Mouse (Mus musculus): ENCODE data around the gene Tgfbi. TPM values are rescaled to one million over a fixed set of nuclear protein-coding genes. Genes with fewer than 3 reads are reported as not detected.

Tgfbi gene
- polyA plus RNA-seq, 1 experiment from 2014 or later: 60.1 TPM

DNA sequence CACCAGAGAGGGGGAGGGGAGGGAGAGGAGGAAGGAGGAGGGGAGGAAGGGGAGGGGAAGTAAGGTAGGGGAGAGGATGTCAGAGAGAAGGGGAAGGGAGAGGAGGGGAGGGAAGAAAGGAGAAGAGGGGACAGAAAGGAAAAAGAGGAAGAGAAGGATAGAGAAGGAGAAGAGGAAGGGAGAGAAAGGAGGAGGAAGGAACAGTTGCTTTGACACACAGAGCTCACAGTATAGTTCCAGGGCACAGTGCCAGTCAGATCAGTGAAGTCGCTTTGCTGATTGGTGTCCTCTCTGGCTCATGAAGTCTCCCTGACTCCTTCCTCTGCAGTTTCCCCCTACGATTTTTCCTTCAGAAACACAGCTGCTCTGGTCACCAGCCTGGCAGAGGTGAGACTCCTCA, 17.4 kb upstream of the Tgfbi start:
- no peaks in the 10 kb centered on the region for H3K36me3 ChIP-seq (ENCODE audit: control insufficient read depth, insufficient read depth, low read length)
- H3K9ac ChIP-seq (ENCODE audit: low read depth, low read length): no peak overlapping the region
- WGBS: 53% methylated on average over 2 of the region's 2 CpGs
- peaks cover 29% of the 10 kb centered on the region for H3K4me1 ChIP-seq (ENCODE audit: control insufficient read depth, insufficient read depth, low read length)
- H3K9me3 ChIP-seq (ENCODE audit: control insufficient read depth, low read length): no peaks in the 10 kb centered on the region
- no peak for DNase-seq (ENCODE audit: low spot score)
- no peak for ATAC-seq (ENCODE audit: low read depth)
- H3K27ac ChIP-seq (replicated peaks; ENCODE audit: low read depth, low read length): no peak overlapping the region
- H3K4me3 ChIP-seq (ENCODE audit: low read depth, low read length): no peak overlapping the region
- no peaks in the 10 kb centered on the region for H3K27me3 ChIP-seq (replicated peaks; ENCODE audit: control insufficient read depth, insufficient read depth, low read length)
- no peak overlapping the region for H3K4me2 ChIP-seq (ENCODE audit: low read depth, low read length)

DNA sequence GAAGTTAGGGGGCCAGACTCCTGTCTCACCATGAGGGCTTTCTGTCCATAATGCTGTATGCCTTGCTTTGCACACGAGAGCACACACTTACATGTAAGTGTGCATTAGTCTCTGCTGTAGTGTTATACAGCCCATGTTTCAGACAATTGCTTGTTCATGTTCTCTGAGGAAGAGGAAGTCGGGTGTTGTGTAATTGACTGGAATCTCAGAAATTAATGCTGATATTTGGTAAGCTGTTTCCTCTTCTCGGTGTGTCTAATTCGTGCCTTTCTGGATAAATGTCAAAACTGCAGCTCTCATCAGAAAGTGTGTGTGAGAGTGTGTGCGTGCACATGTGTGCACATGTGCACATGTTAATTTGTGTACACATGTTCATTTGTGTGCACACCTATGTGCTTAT, 16.1 kb upstream of the Tgfbi start:
- Histone ChIP-seq H3K4me3 (ENCODE audit: low read depth, low read length) (no peak overlapping the region), H3K4me1 (ENCODE audit: control insufficient read depth, insufficient read depth, low read length) (peaks cover 39% of the 10 kb centered on the region), H3K27ac (replicated peaks; ENCODE audit: low read depth, low read length) (no peak overlapping the region), H3K4me2 (ENCODE audit: low read depth, low read length) (no peak overlapping the region), H3K36me3 (ENCODE audit: control insufficient read depth, insufficient read depth, low read length) (no peaks in the 10 kb centered on the region), H3K9ac (ENCODE audit: low read depth, low read length) (no peak overlapping the region), H3K27me3 (replicated peaks; ENCODE audit: control insufficient read depth, insufficient read depth, low read length) (no peaks in the 10 kb centered on the region), H3K9me3 (ENCODE audit: control insufficient read depth, low read length) (no peaks in the 10 kb centered on the region)
- WGBS: 72% methylated on average over 5 of the region's 5 CpGs
- DNase-seq (ENCODE audit: low spot score) (no peak), ATAC-seq (ENCODE audit: low read depth) (no peak)

DNA sequence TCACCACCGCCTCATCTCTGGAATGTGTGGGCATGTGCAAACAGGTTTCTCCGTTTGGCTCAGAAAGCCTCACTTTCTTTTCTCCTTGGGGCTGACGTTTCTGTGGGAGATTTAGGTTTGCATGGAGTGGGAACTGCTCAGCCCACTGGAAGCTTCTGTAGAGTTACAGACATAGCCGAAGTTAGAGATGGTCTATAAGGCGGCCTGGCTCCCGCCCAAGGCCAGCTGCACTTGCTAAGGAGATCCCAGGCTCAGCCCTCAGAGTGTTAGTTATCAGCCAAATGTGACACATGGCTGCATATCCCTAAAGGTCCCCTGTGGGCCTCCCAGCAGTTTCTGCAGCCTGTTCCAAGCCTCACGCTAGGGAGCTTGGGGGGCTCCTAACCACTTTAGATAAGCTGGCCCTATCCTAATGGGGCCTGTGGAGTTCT, 15.3 kb upstream of the Tgfbi start:
- 38% methylated on average over 7 of the region's 7 CpGs for WGBS
- peak overlapping the region; percentile 25; the same call in 1 of the 2 replicates for H3K27ac ChIP-seq (replicated peaks; ENCODE audit: low read depth, low read length)

DNA sequence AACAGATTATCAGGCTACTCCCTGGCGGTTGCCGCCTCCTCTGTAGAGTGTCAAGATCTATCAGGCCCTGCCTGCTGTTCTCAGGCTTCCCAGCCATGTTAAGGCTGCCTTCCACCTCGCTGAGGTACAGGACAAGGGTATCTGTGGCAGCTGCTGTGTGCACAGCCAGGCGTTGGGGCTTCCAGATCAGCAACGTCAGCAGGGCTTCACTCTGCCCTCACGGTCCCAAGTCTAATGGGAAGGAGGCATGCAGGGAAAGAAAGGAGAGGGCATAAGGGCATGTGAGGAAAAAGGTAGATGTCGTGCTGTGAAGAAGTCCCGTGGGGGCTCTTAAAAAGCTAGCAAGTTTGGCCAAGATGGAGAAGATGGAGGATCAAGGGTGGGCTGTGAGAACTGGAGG, 14.1 kb upstream of the Tgfbi start:
- peaks cover 49% of the 10 kb centered on the region for H3K4me1 ChIP-seq (ENCODE audit: control insufficient read depth, insufficient read depth, low read length)
- H3K27me3 ChIP-seq (replicated peaks; ENCODE audit: control insufficient read depth, insufficient read depth, low read length): no peaks in the 10 kb centered on the region
- H3K27ac ChIP-seq (replicated peaks; ENCODE audit: low read depth, low read length): 0 out of 2 replicates have a peak overlapping the region, but pooled peaks have one; percentile 5
- DNase-seq (ENCODE audit: low spot score): no peak
- no peaks in the 10 kb centered on the region for H3K9me3 ChIP-seq (ENCODE audit: control insufficient read depth, low read length)
- no peak for ATAC-seq (ENCODE audit: low read depth)
- 67% methylated on average over 8 of the region's 8 CpGs for WGBS
- H3K36me3 ChIP-seq (ENCODE audit: control insufficient read depth, insufficient read depth, low read length): no peaks in the 10 kb centered on the region
- H3K9ac ChIP-seq (ENCODE audit: low read depth, low read length): no peak overlapping the region
- H3K4me3 ChIP-seq (ENCODE audit: low read depth, low read length): no peak overlapping the region
- H3K4me2 ChIP-seq (ENCODE audit: low read depth, low read length): no peak overlapping the region

More for the DNA sequence above, 15.3 kb upstream of the Tgfbi start:
- ATAC-seq (ENCODE audit: low read depth) (peak; percentile 58; the same call in 1 of the 2 replicates), DNase-seq (ENCODE audit: low spot score) (peak; percentile 87)
- Histone ChIP-seq H3K4me3 (ENCODE audit: low read depth, low read length) (no peak overlapping the region), H3K36me3 (ENCODE audit: control insufficient read depth, insufficient read depth, low read length) (no peaks in the 10 kb centered on the region), H3K9me3 (ENCODE audit: control insufficient read depth, low read length) (no peaks in the 10 kb centered on the region), H3K27me3 (replicated peaks; ENCODE audit: control insufficient read depth, insufficient read depth, low read length) (no peaks in the 10 kb centered on the region), H3K4me1 (ENCODE audit: control insufficient read depth, insufficient read depth, low read length) (peaks cover 42% of the 10 kb centered on the region), H3K9ac (ENCODE audit: low read depth, low read length) (no peak overlapping the region), H3K4me2 (ENCODE audit: low read depth, low read length) (no peak overlapping the region)

DNA sequence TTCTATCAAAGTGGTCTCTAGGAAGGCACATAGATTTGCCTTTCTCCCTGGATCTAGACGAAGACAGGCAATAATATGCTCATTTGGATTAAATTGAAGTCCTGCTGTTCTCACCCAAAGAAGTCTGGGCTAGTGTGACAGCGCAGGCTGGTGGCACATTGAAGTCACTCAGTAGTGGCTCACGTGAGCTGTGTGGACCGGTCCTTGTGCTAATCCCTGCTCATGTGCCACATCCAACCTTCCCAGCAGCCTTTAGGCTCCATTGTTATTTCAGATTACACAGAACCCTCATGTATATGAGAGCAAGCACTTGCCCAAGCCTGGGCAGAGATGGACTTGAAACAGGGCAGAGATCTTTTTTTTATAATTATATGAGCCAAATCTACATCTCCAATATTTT, 12.0 kb upstream of the Tgfbi start:
- no peak for DNase-seq (ENCODE audit: low spot score)

DNA sequence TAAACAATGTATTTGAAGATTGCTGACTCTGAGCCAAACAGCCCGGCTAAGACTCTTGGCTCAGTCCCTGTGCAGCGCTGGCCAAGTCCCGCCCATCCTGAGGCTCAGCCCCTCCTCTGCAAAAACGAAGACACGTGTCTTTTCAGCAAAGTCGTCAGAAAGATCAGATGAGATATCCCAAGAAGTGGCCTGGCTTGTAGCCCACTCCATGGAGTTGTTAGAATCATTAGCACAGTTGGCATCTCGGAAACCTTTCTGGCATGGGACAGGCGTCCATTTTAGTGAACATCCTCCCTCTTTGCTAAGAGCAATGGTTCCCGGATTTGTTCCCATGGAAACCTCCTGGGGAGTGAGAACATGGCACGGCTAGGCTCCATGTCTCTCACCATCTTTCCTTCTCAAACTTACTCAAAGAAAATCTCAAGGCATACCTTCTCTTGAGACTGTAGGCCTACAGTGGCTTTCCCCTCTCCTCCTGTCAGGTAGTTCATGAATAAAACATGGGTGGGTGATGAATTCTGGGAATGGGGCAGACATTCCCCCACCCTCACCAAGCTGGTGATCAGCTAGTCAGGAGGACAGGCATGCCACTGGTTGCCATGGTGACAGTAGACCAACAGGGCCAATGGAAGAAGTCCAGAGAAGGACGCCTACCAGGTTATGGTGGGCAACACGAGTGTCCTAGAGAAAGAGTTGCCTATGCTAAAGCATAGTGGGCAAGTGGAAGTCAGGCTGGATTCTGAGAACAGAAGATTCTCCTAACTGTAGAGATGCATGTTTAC, 11.3 kb upstream of the Tgfbi start:
- Histone ChIP-seq H3K9ac (ENCODE audit: low read depth, low read length) (no peak overlapping the region), H3K27me3 (replicated peaks; ENCODE audit: control insufficient read depth, insufficient read depth, low read length) (no peaks in the 10 kb centered on the region), H3K4me3 (ENCODE audit: low read depth, low read length) (no peak overlapping the region), H3K4me1 (ENCODE audit: control insufficient read depth, insufficient read depth, low read length) (peaks cover 68% of the 10 kb centered on the region), H3K9me3 (ENCODE audit: control insufficient read depth, low read length) (no peaks in the 10 kb centered on the region), H3K27ac (replicated peaks; ENCODE audit: low read depth, low read length) (peak overlapping the region; percentile 59), H3K36me3 (ENCODE audit: control insufficient read depth, insufficient read depth, low read length) (no peaks in the 10 kb centered on the region), H3K4me2 (ENCODE audit: low read depth, low read length) (no peak overlapping the region)
- DNase-seq (ENCODE audit: low spot score): peak; percentile 92
- peak; percentile 51 for ATAC-seq (ENCODE audit: low read depth)
- 38% methylated on average over 12 of the region's 12 CpGs for WGBS

More for the DNA sequence above, 12.0 kb upstream of the Tgfbi start:
- H3K4me2 ChIP-seq (ENCODE audit: low read depth, low read length): no peak overlapping the region
- H3K9me3 ChIP-seq (ENCODE audit: control insufficient read depth, low read length): no peaks in the 10 kb centered on the region
- no peak for ATAC-seq (ENCODE audit: low read depth)
- WGBS: 88% methylated on average over 4 of the region's 4 CpGs
- H3K4me3 ChIP-seq (ENCODE audit: low read depth, low read length): no peak overlapping the region
- no peak overlapping the region for H3K9ac ChIP-seq (ENCODE audit: low read depth, low read length)
- peaks cover 68% of the 10 kb centered on the region for H3K4me1 ChIP-seq (ENCODE audit: control insufficient read depth, insufficient read depth, low read length)
- H3K27ac ChIP-seq (replicated peaks; ENCODE audit: low read depth, low read length): peak overlapping the region; percentile 80
- no peaks in the 10 kb centered on the region for H3K36me3 ChIP-seq (ENCODE audit: control insufficient read depth, insufficient read depth, low read length)
- no peaks in the 10 kb centered on the region for H3K27me3 ChIP-seq (replicated peaks; ENCODE audit: control insufficient read depth, insufficient read depth, low read length)

DNA sequence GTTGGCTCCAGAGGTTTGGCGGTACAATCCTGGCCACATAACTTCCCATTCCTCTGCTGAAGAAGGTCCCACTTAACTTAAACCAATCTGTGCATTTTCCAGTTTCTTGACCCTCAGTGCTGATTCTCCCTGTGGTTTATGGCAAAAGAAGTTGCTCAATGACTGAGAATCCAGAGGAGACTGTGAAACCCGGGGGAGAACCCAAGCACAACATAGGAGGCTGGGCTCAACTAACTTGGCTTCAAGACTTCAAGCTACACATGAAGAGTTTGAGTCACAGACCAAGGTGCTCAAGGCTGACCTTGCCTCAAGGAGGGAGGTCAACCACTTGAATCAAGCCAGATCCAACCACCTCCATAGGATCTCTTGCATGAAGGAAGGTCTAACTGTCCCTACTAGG, 9.8 kb upstream of the Tgfbi start:
- Histone ChIP-seq H3K36me3 (ENCODE audit: control insufficient read depth, insufficient read depth, low read length) (no peaks in the 10 kb centered on the region), H3K4me2 (ENCODE audit: low read depth, low read length) (no peak overlapping the region), H3K27me3 (replicated peaks; ENCODE audit: control insufficient read depth, insufficient read depth, low read length) (no peaks in the 10 kb centered on the region), H3K9me3 (ENCODE audit: control insufficient read depth, low read length) (no peaks in the 10 kb centered on the region), H3K4me1 (ENCODE audit: control insufficient read depth, insufficient read depth, low read length) (peaks cover 53% of the 10 kb centered on the region), H3K27ac (replicated peaks; ENCODE audit: low read depth, low read length) (peak overlapping the region; percentile 85; the same call in 1 of the 2 replicates), H3K9ac (ENCODE audit: low read depth, low read length) (no peak overlapping the region), H3K4me3 (ENCODE audit: low read depth, low read length) (no peak overlapping the region)
- DNase-seq (ENCODE audit: low spot score): no peak
- no peak for ATAC-seq (ENCODE audit: low read depth)
- WGBS: 89% methylated on average over 2 of the region's 2 CpGs

DNA sequence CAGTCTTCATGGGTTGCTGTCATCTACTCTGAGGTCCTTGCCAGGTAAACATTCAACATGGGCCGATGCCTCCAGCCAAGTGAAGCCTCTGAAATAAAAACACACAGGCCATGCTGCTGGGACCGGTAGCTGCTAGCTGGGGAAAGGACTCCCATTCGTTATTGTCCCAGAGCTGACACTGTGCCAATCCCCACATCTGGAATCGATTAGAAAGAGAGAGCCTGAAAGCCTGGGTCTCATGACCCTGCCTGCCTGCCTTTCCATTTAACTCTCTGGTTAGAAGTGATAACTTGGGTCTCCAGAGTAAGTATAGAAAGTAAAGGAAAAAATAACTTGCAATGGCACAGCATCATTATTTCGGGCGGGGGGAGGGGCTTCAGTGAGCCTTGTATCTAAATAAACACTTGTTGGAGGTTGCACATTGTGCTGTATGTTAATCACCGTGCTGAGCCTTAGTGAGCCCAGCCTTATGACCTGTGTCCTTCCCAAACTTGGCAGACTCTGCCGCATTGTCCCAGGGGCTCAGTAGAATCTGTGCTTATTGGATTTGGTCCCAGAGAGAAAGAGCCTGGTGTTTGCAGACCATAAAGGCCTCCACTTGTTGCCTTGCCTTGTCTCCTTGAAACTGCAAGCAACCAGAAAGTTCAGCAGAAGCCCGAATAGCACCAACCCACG, 9.0 kb upstream of the Tgfbi start:
- Histone ChIP-seq H3K9me3 (ENCODE audit: control insufficient read depth, low read length) (no peaks in the 10 kb centered on the region), H3K9ac (ENCODE audit: low read depth, low read length) (no peak overlapping the region), H3K4me3 (ENCODE audit: low read depth, low read length) (no peak overlapping the region), H3K27ac (replicated peaks; ENCODE audit: low read depth, low read length) (peak overlapping the region; percentile 85), H3K4me2 (ENCODE audit: low read depth, low read length) (no peak overlapping the region), H3K4me1 (ENCODE audit: control insufficient read depth, insufficient read depth, low read length) (peaks cover 45% of the 10 kb centered on the region), H3K27me3 (replicated peaks; ENCODE audit: control insufficient read depth, insufficient read depth, low read length) (no peaks in the 10 kb centered on the region), H3K36me3 (ENCODE audit: control insufficient read depth, insufficient read depth, low read length) (no peaks in the 10 kb centered on the region)
- 28% methylated on average over 10 of the region's 10 CpGs for WGBS
- ATAC-seq (ENCODE audit: low read depth): peak; percentile 48; the same call in 1 of the 2 replicates
- peak; percentile 88 for DNase-seq (ENCODE audit: low spot score)

All from embryonic facial prominence, embryonic 14.5 days (tissue).